Mouse (Mus musculus) thymus, adult 2 months (tissue): ENCODE data around the gene Hnrnpa1.

ENCODE experiments used
- CTCF ChIP-seq: fragments of 200-500 bp; IDR thresholded peaks from 2 replicates; pipeline ENCODE4 v1.5.1; 2012; ENCODE audit warnings: mild to moderate bottlenecking, control low read depth, low read length, moderate library complexity, borderline replicate concordance; ENCODE audit not compliant: control insufficient read depth, poor library complexity, insufficient read depth; ENCODE audit errors: extremely low read depth
- POLR2A ChIP-seq: fragments of 200-500 bp; IDR thresholded peaks from 2 replicates; pipeline ENCODE4 v1.6.1; 2012; ENCODE audit warnings: mild to moderate bottlenecking, low read length, control low read depth, moderate library complexity; ENCODE audit not compliant: control insufficient read depth, poor library complexity, insufficient read depth; ENCODE audit errors: extremely low read depth

DNA sequence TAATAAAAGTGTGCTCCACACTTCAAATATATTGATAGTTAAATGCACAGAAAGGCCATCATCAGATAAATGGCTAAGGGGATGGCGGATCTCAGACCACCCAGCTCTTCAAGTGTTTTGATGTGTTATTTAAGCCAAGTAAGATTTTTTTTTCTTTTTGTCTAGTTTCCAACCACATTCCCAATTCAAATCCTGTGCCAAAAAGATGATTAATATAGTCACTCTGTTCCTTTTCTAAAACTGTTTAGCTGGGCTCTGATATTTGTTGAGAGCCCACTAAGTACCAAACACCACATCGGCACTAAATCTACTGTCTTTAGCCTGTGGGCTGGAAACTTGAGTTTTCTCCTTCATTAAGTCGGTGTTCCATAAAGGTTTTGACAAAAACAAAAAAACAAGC is 13.2 kb upstream of the Hnrnpa1 start:
- TF ChIP-seq POLR2A (no peak), CTCF (no peak)
